Mouse (Mus musculus): Measurements from ENCODE around the gene Slc9b1. TPM values are rescaled to one million over a fixed set of nuclear protein-coding genes. Genes with fewer than 3 reads are reported as not detected.

Gene Slc9b1
- polyA plus RNA-seq, 1 experiment from 2014 or later: 0.38 TPM

- 38% methylated on average over 8 of the region's 8 CpGs for WGBS
- H3K27ac ChIP-seq: peak overlapping the region; percentile 99
- peaks cover 25% of the 10 kb centered on the region for H3K4me1 ChIP-seq
- no peaks in the 10 kb centered on the region for H3K27me3 ChIP-seq (ENCODE audit: poor library complexity, severe bottlenecking)
- H3K9me3 ChIP-seq: no peaks in the 10 kb centered on the region
- peaks cover 11% of the 10 kb centered on the region for H3K36me3 ChIP-seq (replicated peaks)
- DNase-seq (ENCODE audit: extremely low spot score, low spot score): no peak
- H3K4me3 ChIP-seq: peak overlapping the region; percentile 81
Measured at GRCm38 (mm10) chr3:135422232-135422855, 74.5 kb downstream of the Slc9b1 start.

GRCm38 (mm10) chr3:135422856-135423607, 75.2 kb downstream of the Slc9b1 start:
- Histone ChIP-seq H3K4me1 (peaks cover 25% of the 10 kb centered on the region), H3K27me3 (ENCODE audit: poor library complexity, severe bottlenecking) (no peaks in the 10 kb centered on the region), H3K9me3 (no peaks in the 10 kb centered on the region), H3K4me3 (peak overlapping the region; percentile 81), H3K36me3 (replicated peaks) (peaks cover 9% of the 10 kb centered on the region; the same call in 1 of the 2 replicates), H3K27ac (peak overlapping the region; percentile 99)
- DNase-seq (ENCODE audit: extremely low spot score, low spot score): peak; percentile 83
- under 1% methylated on average over 103 of the region's 103 CpGs for WGBS

- peak within 1 kb of the TSS; percentile 81 for H3K4me3 ChIP-seq
- no peaks in the 10 kb centered on the region for H3K9me3 ChIP-seq
- H3K36me3 ChIP-seq (replicated peaks): peaks cover 9% of the 10 kb centered on the region; the same call in 1 of the 2 replicates
- no peak for DNase-seq (ENCODE audit: extremely low spot score, low spot score)
- peak within 1 kb of the TSS; percentile 99 for H3K27ac ChIP-seq
- H3K27me3 ChIP-seq (ENCODE audit: poor library complexity, severe bottlenecking): no peaks in the 10 kb centered on the region
- H3K4me1 ChIP-seq: peaks cover 25% of the 10 kb centered on the region
- 4% methylated on average over 8 of the region's 8 CpGs for WGBS
Measured at GRCm38 (mm10) chr3:135423608-135424212, 75.9 kb downstream of the Slc9b1 start, which contains the start of gene Cisd2. Gene Cisd2, minus strand, starts transcription at chr3:135423925.

DNA sequence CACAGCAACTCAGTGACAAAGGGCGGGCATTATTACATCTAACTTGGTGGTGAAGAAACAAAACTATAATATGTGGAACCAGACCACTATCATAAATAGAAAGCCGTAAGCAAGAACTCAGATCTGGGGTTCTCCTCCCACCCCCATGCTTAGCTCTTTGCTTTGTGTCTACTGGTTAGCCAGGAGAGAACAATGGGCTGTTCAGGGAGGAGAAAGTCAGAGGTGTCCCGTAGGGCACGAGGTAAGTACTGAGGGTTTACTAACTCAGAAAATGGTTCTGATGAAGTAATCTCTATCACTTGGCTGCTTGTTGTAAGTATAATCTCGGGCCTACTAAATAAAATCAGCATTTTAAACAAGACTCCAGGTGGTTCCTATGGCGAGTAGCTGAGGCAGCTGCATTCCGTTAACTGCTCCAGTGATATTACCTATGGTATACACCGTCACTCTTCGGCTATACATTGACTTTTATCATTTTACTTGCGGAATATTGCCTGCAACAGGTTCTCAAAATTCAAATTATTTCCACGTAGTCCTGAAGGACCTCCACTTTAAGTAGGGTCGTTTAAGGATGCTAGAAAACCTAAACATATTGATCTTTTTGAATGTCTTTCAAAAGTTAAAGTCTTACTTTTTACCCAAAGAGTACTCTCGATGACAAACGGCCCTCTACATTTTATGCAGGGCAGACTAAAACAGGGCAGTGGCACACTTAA, 89.2 kb downstream of the Slc9b1 start:
- H3K4me3 ChIP-seq: peak overlapping the region; percentile 85
- no peaks in the 10 kb centered on the region for H3K9me3 ChIP-seq
- 36% methylated on average over 14 of the region's 14 CpGs for WGBS
- DNase-seq (ENCODE audit: extremely low spot score, low spot score): no peak
- H3K4me1 ChIP-seq: peaks cover 34% of the 10 kb centered on the region
- H3K36me3 ChIP-seq (replicated peaks): peaks cover 30% of the 10 kb centered on the region
- no peaks in the 10 kb centered on the region for H3K27me3 ChIP-seq (ENCODE audit: poor library complexity, severe bottlenecking)
- H3K27ac ChIP-seq: peak overlapping the region; percentile 100

- WGBS: under 1% methylated on average over 56 of the region's 56 CpGs
- no peaks in the 10 kb centered on the region for H3K27me3 ChIP-seq (ENCODE audit: poor library complexity, severe bottlenecking)
- H3K27ac ChIP-seq: peak within 1 kb of the TSS; percentile 100
- H3K4me1 ChIP-seq: peaks cover 34% of the 10 kb centered on the region
- peak within 1 kb of the TSS; percentile 85 for H3K4me3 ChIP-seq
- no peaks in the 10 kb centered on the region for H3K9me3 ChIP-seq
- peaks cover 38% of the 10 kb centered on the region for H3K36me3 ChIP-seq (replicated peaks)
- DNase-seq (ENCODE audit: extremely low spot score, low spot score): peak; percentile 99
Measured at GRCm38 (mm10) chr3:135437758-135438495, 90.1 kb downstream of the Slc9b1 start, which contains the start of gene Ube2d3. Gene Ube2d3, plus strand, starts transcription at chr3:135438149.

GRCm38 (mm10) chr3:135438531-135438912, 90.7 kb downstream of the Slc9b1 start:
- WGBS: 0% methylated on average over 49 of the region's 50 CpGs
- peak overlapping the region; percentile 85 for H3K4me3 ChIP-seq
- DNase-seq (ENCODE audit: extremely low spot score, low spot score): peak; percentile 94

GRCm38 (mm10) chr3:135438913-135439531, 91.2 kb downstream of the Slc9b1 start:
- Histone ChIP-seq H3K9me3 (no peaks in the 10 kb centered on the region), H3K4me3 (peak overlapping the region; percentile 85), H3K27me3 (ENCODE audit: poor library complexity, severe bottlenecking) (no peaks in the 10 kb centered on the region), H3K36me3 (replicated peaks) (peaks cover 44% of the 10 kb centered on the region), H3K27ac (peak overlapping the region; percentile 100), H3K4me1 (peaks cover 39% of the 10 kb centered on the region)
- peak; percentile 75 for DNase-seq (ENCODE audit: extremely low spot score, low spot score)
- WGBS: under 1% methylated on average over 57 of the region's 76 CpGs

More at GRCm38 (mm10) chr3:135438531-135438912, 90.7 kb downstream of the Slc9b1 start:
- Histone ChIP-seq H3K9me3 (no peaks in the 10 kb centered on the region), H3K27me3 (ENCODE audit: poor library complexity, severe bottlenecking) (no peaks in the 10 kb centered on the region), H3K27ac (peak overlapping the region; percentile 100), H3K36me3 (replicated peaks) (peaks cover 39% of the 10 kb centered on the region), H3K4me1 (peaks cover 39% of the 10 kb centered on the region)

- Histone ChIP-seq H3K36me3 (replicated peaks) (peaks cover 50% of the 10 kb centered on the region), H3K4me1 (peaks cover 39% of the 10 kb centered on the region), H3K27me3 (ENCODE audit: poor library complexity, severe bottlenecking) (no peaks in the 10 kb centered on the region), H3K4me3 (peak overlapping the region; percentile 85), H3K9me3 (no peaks in the 10 kb centered on the region), H3K27ac (peak overlapping the region; percentile 100)
- DNase-seq (ENCODE audit: extremely low spot score, low spot score): no peak
- 4% methylated on average over 15 of the region's 15 CpGs for WGBS
Measured at GRCm38 (mm10) chr3:135439651-135440050, 91.8 kb downstream of the Slc9b1 start.

DNA sequence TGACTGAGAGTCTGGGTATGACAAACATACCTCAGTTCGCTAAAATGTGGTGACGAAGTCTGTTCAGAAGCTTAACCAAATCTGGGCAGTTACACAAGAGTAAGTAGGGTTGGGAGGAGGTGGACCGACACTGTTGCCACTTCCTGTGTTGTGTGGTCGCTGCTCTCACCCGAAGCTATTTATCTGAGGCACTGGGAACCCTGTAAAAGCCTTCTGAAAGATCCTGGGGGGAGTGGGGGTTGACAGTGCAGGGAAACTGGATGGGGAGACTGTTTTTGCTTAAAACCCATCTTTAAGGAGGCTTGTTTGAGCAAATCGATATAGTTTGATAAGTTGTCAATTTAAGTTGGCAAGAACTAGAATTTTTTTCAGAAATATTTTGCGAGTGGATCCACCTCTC, 92.4 kb downstream of the Slc9b1 start:
- Histone ChIP-seq H3K4me1 (peaks cover 41% of the 10 kb centered on the region), H3K4me3 (peak overlapping the region; percentile 85), H3K27ac (peak overlapping the region; percentile 100; the same call in 1 of the 2 replicates), H3K27me3 (ENCODE audit: poor library complexity, severe bottlenecking) (no peaks in the 10 kb centered on the region), H3K36me3 (replicated peaks) (peaks cover 56% of the 10 kb centered on the region), H3K9me3 (no peaks in the 10 kb centered on the region)
- no peak for DNase-seq (ENCODE audit: extremely low spot score, low spot score)
- WGBS: 33% methylated on average over 7 of the region's 7 CpGs

- H3K36me3 ChIP-seq (replicated peaks): peaks cover 58% of the 10 kb centered on the region
- H3K27ac ChIP-seq: no peak overlapping the region
- no peak for DNase-seq (ENCODE audit: extremely low spot score, low spot score)
- peak overlapping the region; percentile 85 for H3K4me3 ChIP-seq
- peaks cover 41% of the 10 kb centered on the region for H3K4me1 ChIP-seq
- H3K9me3 ChIP-seq: no peaks in the 10 kb centered on the region
- WGBS: 72% methylated on average over 10 of the region's 10 CpGs
- H3K27me3 ChIP-seq (ENCODE audit: poor library complexity, severe bottlenecking): no peaks in the 10 kb centered on the region
Measured at GRCm38 (mm10) chr3:135440621-135441020, 92.8 kb downstream of the Slc9b1 start.

DNA sequence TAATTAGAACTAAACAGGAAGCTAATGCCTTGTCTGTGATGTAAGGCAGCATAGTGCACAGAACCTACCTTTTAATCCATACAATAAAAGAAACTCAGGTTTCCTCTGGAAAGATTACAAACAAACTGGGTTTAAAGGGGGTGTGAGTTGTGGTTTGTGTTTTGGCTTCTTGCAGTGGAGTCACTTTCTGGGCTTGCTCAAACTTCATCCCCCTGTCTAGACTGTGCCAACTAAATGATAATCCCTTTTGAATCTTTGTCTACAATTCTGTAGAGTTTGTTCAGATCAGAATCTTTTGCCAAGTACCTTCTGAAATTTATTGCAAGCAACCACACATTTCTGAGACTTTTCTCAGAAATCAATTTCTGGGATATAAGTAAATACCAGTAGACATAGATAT, 97.1 kb downstream of the Slc9b1 start:
- no peaks in the 10 kb centered on the region for H3K9me3 ChIP-seq
- peaks cover 97% of the 10 kb centered on the region for H3K36me3 ChIP-seq (replicated peaks)
- no peak overlapping the region for H3K27ac ChIP-seq
- DNase-seq (ENCODE audit: extremely low spot score, low spot score): no peak
- H3K4me3 ChIP-seq: no peak overlapping the region
- H3K27me3 ChIP-seq (ENCODE audit: poor library complexity, severe bottlenecking): no peaks in the 10 kb centered on the region
- peaks cover 29% of the 10 kb centered on the region for H3K4me1 ChIP-seq
